Mouse (Mus musculus) brain, embryonic 14.5 days (tissue): ENCODE measurements around the gene Zfp827.

Source experiments
- CTCF ChIP-seq: fragments of 200-500 bp; IDR thresholded peaks from 2 replicates; pipeline ENCODE4 v1.5.1; 2012; ENCODE audit warnings: inconsistent platforms, mild to moderate bottlenecking, moderate library complexity, borderline replicate concordance; ENCODE audit not compliant: insufficient read depth, insufficient read length; ENCODE audit errors: extremely low read depth
- POLR2A ChIP-seq: fragments of 200-500 bp; IDR thresholded peaks from 2 replicates; pipeline ENCODE4 v1.6.1; 2012; ENCODE audit warnings: mild to moderate bottlenecking, inconsistent platforms, borderline replicate concordance; ENCODE audit not compliant: poor library complexity, insufficient read depth, insufficient read length, severe bottlenecking; ENCODE audit errors: extremely low read depth

- TF ChIP-seq CTCF, result no peak
- no peak for TF ChIP-seq POLR2A
These were observed 37.7 kb downstream of the Zfp827 start for GRCm38 (mm10) chr8:79065924-79066323.
